Mouse (Mus musculus) spleen, postnatal 10 days (tissue): ENCODE measurements around the gene Tm2d1.

Experiments
- DNase-seq, 2 experiments: peaks; one replicate each; pipeline ENCODE4 v3.0.0; 2021 to 2022; ENCODE audit warnings: low spot score in 2 of 2

Tm2d1 gene

DNA sequence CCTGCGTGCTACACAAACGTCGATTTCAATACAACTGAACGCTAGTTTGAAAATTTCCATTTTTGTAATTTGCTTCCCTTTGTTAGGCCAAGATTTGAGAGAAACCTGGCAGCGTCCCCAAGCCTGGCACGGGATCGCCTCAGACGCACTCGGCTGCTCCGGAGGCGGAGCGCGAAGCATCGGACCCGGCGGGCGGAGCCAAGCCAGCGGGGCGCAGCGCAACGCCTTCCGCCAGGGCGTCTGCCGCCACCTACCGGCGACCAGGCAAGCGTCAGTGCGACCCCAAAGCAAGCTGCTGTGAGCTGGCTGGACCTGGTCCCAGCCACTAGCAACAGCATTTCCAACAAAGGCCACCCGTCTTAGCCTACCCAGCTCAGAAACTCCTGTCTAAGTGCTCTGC is 60.9 kb downstream of the Tm2d1 start:
- peak; percentile 70 to 89 for DNase-seq

DNA sequence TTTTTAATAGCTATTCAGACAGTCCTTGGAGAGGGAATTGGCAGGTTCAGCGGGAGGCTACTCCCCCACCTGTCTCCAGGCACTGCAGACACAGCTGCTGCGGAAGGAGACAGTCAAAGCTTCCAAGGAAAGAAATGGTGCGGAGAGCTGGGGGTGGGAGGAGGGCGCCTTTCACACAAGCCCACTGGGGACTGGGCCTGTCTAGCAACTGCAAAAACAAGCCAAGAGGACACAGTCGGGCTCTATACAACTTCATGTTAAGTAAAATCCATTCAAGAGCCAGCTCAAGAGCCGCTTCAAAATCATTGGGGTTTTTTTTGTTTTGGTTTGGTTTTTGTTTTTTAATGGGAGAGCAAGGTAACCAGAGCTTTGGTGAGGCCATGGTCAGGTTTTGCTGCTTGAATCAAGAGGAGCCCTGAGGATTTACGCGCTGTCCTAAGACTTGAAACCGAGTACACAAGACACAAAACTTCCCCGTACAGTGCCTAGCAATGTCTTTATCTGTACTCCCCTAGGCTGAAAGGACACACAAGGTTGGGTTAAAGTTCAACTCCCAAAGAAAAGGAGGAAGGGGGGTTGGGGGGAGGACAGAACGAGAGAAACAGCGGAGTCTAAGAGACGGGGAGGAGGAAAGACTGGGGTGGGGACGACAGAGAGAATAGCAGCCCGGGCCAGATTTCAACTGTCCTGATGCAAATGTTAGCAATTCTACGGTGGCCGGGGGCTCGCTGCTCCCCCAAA is 61.6 kb downstream of the Tm2d1 start:
- peak in 1 of 2 experiments; percentile 16 for DNase-seq

DNA sequence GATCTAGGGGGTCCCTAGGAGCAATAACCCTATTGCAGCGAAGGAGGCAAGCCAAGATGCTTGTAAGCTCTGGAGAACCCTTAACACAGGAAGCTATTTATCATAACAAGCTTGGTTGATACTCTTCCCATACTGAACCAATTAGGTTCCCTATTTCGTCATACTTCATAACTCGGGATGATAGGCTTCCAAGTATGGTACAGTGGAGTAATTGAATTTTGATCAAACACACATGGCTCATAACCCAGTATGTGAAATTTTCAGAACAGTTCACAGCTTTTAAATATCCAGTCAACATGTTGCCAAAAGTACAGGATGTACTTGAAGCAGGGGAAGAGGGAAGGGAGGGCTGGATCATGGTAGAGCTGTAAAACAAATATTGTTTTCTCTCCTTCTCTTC is 64.3 kb downstream of the Tm2d1 start:
- no peak for DNase-seq

DNA sequence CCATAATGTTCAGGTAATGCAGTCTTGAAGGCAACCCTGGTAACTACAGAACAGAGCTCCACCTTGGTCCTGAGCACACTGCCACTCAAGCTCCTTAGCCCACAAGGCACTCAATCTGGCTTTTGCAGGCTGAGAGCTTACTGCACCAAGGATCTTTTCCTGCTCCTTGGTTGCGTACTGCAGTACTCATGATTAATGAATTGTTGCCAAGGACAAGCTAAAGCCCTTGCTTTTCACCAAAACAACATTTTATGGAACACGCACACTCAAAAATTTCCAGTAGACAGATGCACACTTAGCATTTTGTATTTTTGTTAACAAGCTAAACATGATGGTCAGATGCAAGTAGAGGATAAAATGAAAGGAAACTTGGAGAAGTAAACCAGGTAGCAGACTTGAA is 66.0 kb downstream of the Tm2d1 start:
- DNase-seq = no peak
